Mouse (Mus musculus): ENCODE results near the gene Gsx2. TPM values are rescaled to one million over a fixed set of nuclear protein-coding genes. Genes with fewer than 3 reads are reported as not detected.

Gene Gsx2
- polyA plus RNA-seq, 1 experiment from 2014 or later: 1.1 TPM

GRCm38 (mm10) chr5:75067125-75067756 lies 8.2 kb upstream of the Gsx2 start:
- peaks cover 3% of the 10 kb centered on the region; the same call in 1 of the 2 replicates for H3K9me3 ChIP-seq
- peak overlapping the region; percentile 81 for H3K4me2 ChIP-seq
- peak overlapping the region; percentile 66 for H3K9ac ChIP-seq
- peak overlapping the region; percentile 51 for H3K4me3 ChIP-seq
- no peaks in the 10 kb centered on the region for H3K36me3 ChIP-seq
- ATAC-seq (ENCODE audit: low FRiP score): peak; percentile 52
- WGBS: 1% methylated on average over 30 of the region's 30 CpGs
- H3K27ac ChIP-seq: no peak overlapping the region
- H3K27me3 ChIP-seq: peaks cover 94% of the 10 kb centered on the region
- peaks cover 37% of the 10 kb centered on the region for H3K4me1 ChIP-seq (replicated peaks)

DNA sequence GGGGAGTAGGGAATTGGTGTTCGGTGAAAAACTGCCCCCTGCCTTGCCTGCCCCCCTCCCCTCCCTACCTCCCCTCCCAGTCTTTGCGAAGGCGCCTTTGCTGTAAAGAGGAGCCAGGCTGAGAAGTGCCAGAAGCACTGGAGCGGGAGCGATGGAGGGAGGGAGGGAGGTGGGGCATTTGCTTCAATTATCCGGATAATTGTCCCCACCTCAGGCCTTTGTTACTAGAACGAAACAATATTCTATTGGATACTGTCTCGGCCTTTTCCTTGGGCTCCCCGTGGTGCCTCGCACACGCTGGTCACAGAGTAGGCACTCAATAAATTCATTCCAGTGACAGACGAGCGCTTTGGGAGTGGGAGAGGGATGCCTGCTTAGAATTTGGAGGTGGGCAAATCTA lies 5.3 kb upstream of the Gsx2 start:
- no peak overlapping the region for H3K9ac ChIP-seq
- H3K4me1 ChIP-seq (replicated peaks): peaks cover 52% of the 10 kb centered on the region
- no peaks in the 10 kb centered on the region for H3K9me3 ChIP-seq
- WGBS: 0% methylated on average over 13 of the region's 13 CpGs
- H3K27ac ChIP-seq: no peak overlapping the region
- no peaks in the 10 kb centered on the region for H3K36me3 ChIP-seq
- peaks cover 97% of the 10 kb centered on the region for H3K27me3 ChIP-seq
- peak overlapping the region; percentile 28 for H3K4me2 ChIP-seq
- H3K4me3 ChIP-seq: no peak overlapping the region
- no peak for ATAC-seq (ENCODE audit: low FRiP score)

DNA sequence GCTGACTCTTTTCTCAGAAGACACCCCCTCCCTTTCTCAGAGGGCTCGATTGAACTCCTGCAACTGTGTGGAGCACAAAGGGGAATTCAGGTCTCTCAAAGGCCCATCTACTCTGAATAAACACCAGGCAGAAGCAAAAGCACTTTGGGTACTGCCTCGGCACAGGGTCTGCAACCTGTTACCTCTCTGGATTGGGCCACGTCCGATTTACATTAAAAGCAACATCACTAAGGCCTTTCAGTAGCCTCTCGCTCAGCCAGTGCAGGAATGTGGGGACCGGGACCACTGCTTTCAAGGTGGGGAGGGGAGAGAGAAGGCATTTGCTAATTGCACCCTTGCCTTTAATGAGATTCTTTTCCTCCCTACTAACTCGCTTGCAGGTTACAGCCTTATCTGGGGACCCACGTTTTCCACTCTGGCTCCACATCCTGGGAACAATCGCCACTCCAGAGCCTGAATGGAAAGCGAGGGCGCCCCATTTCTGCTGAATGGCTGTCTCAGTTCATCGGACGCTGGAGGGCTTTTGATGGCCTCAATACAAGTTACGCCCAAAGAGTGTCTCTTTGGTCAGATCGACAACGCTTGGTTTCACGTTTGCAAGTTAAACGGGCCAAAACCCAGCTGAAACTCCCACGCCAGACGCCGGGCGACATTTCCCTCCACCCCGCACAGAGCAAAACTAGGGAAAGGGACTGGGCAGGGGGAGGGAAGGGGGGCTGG lies 4.6 kb upstream of the Gsx2 start:
- H3K4me3 ChIP-seq: no peak overlapping the region
- no peak overlapping the region for H3K9ac ChIP-seq
- H3K27me3 ChIP-seq: peaks cover 97% of the 10 kb centered on the region
- ATAC-seq (ENCODE audit: low FRiP score): no peak
- no peak overlapping the region for H3K27ac ChIP-seq
- H3K4me1 ChIP-seq (replicated peaks): peaks cover 59% of the 10 kb centered on the region
- WGBS: under 1% methylated on average over 23 of the region's 23 CpGs
- no peaks in the 10 kb centered on the region for H3K36me3 ChIP-seq
- peak overlapping the region; percentile 28 for H3K4me2 ChIP-seq
- H3K9me3 ChIP-seq: no peaks in the 10 kb centered on the region

DNA sequence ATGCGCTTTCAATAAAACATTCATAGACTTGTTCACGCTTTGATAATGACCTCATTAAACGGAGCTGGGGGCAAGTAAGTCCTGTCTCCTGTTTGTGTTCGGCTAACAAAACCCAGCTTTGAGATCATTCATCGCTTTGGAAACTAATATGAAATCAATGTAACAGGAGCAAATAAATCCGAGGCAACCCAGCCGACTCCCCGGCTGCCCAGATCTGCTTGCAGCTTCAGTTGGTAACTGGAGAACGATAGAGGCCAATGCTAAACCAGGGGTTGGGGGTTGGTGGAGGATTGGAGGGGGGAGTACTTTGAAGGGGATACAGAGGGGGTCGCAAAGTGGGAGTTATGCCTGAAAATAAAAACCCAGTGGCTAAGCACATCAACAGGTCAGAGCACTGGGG lies 3.5 kb upstream of the Gsx2 start:
- no peak overlapping the region for H3K27ac ChIP-seq
- no peak for ATAC-seq (ENCODE audit: low FRiP score)
- H3K9ac ChIP-seq: no peak overlapping the region
- WGBS: under 1% methylated on average over 10 of the region's 10 CpGs
- no peaks in the 10 kb centered on the region for H3K9me3 ChIP-seq
- H3K36me3 ChIP-seq: no peaks in the 10 kb centered on the region
- H3K4me2 ChIP-seq: no peak overlapping the region
- no peak overlapping the region for H3K4me3 ChIP-seq
- H3K27me3 ChIP-seq: peaks cover 97% of the 10 kb centered on the region
- H3K4me1 ChIP-seq (replicated peaks): peaks cover 67% of the 10 kb centered on the region

DNA sequence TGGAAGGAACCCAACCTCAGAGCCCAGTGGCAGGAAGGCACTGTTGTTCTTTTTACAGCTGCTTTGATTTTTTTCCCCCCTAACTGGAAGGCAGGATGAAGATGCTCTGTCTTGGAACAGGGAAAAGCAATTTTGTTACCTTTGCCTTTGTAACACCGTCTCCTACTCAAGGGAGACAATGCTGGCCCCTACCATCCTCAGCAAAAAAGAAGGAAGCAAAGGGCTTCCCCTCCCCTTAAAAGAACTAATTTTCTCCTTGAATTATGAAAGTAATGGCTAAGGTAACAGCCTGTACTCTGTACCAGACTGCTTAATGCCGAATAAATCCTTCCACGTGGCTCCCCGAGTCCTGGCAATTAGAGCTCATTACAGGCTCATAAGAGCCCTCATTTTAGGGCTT lies 2.9 kb upstream of the Gsx2 start:
- WGBS: 4% methylated on average over 4 of the region's 4 CpGs
- H3K4me1 ChIP-seq (replicated peaks): peaks cover 61% of the 10 kb centered on the region

GRCm38 (mm10) chr5:75073167-75073566 lies 2.2 kb upstream of the Gsx2 start:
- H3K4me1 ChIP-seq (replicated peaks): peaks cover 58% of the 10 kb centered on the region
- H3K4me3 ChIP-seq: no peak overlapping the region
- H3K4me2 ChIP-seq: no peak overlapping the region
- H3K27me3 ChIP-seq: peaks cover 97% of the 10 kb centered on the region
- H3K27ac ChIP-seq: no peak overlapping the region
- no peaks in the 10 kb centered on the region for H3K36me3 ChIP-seq
- no peak for ATAC-seq (ENCODE audit: low FRiP score)
- H3K9me3 ChIP-seq: no peaks in the 10 kb centered on the region
- H3K9ac ChIP-seq: no peak overlapping the region
- WGBS: 31% methylated on average over 1 of the region's 1 CpGs

More for the DNA sequence above, 2.9 kb upstream of the Gsx2 start:
- H3K4me2 ChIP-seq: no peak overlapping the region
- H3K36me3 ChIP-seq: no peaks in the 10 kb centered on the region
- H3K27me3 ChIP-seq: peaks cover 97% of the 10 kb centered on the region
- H3K27ac ChIP-seq: no peak overlapping the region
- no peaks in the 10 kb centered on the region for H3K9me3 ChIP-seq
- no peak overlapping the region for H3K9ac ChIP-seq
- ATAC-seq (ENCODE audit: low FRiP score): no peak
- no peak overlapping the region for H3K4me3 ChIP-seq

GRCm38 (mm10) chr5:75073684-75074083 lies 1.7 kb upstream of the Gsx2 start:
- H3K4me2 ChIP-seq: no peak overlapping the region
- no peak overlapping the region for H3K4me3 ChIP-seq
- H3K27ac ChIP-seq: no peak overlapping the region
- no peak overlapping the region for H3K9ac ChIP-seq
- H3K9me3 ChIP-seq: no peaks in the 10 kb centered on the region
- H3K36me3 ChIP-seq: no peaks in the 10 kb centered on the region
- WGBS: 14% methylated on average over 3 of the region's 3 CpGs
- ATAC-seq (ENCODE audit: low FRiP score): no peak
- peaks cover 97% of the 10 kb centered on the region for H3K27me3 ChIP-seq
- H3K4me1 ChIP-seq (replicated peaks): peaks cover 58% of the 10 kb centered on the region

GRCm38 (mm10) chr5:75074132-75074531 lies 1.3 kb upstream of the Gsx2 start:
- H3K9me3 ChIP-seq: no peaks in the 10 kb centered on the region
- H3K4me2 ChIP-seq: no peak overlapping the region
- 4% methylated on average over 4 of the region's 4 CpGs for WGBS
- no peak overlapping the region for H3K9ac ChIP-seq
- H3K27ac ChIP-seq: no peak overlapping the region
- peaks cover 58% of the 10 kb centered on the region for H3K4me1 ChIP-seq (replicated peaks)
- H3K4me3 ChIP-seq: no peak overlapping the region
- no peaks in the 10 kb centered on the region for H3K36me3 ChIP-seq
- peaks cover 97% of the 10 kb centered on the region for H3K27me3 ChIP-seq
- 0 out of 2 replicates have a peak, but pooled peaks have one; percentile 14 for ATAC-seq (ENCODE audit: low FRiP score)

DNA sequence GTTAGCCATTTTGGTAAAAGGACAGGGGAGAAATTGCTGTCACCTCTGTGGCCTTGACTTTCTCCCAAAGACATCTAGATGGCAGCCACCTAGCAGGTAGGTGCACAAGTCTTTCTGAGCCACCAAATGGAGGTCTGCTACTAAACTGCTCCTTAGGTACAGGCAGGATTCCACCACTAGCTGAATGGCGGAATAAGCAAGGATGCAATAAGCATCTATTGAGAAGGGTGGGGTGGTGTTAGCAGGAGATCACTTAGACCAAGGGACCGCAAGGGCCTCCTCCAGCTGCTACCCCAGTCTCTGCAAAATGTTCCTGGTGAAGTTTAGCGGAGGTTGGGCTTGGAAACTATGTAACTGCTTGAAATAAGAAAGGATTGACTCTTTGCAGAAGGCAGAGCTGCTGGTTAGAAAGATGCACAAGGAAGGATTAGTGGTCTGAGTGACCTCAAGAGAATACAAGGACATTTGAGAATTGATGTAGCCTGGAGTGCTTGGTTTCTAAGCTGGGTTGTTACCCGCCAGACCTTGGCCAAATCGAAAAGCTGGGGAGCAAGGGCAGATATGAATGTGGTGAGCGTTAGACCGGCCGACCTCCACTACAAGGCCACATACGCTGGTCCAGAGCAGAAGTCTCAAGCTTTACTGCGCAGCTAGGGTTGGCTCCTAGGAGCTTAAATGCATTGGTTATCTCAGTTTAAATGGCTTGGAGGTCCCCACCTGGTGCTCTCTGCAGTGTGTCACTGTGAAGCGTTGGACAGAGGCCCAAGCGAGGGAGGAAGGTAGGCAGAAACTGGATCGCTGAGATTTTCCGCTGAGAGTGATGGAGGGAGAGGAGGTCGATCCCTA lies 641 bp upstream of the Gsx2 start:
- H3K27ac ChIP-seq: no peak overlapping the region
- no peaks in the 10 kb centered on the region for H3K9me3 ChIP-seq
- WGBS: 8% methylated on average over 15 of the region's 15 CpGs
- H3K9ac ChIP-seq: no peak overlapping the region
- H3K36me3 ChIP-seq: no peaks in the 10 kb centered on the region
- no peak; the same call in 1 of the 2 replicates for ATAC-seq (ENCODE audit: low FRiP score)
- H3K4me2 ChIP-seq: peak overlapping the region; percentile 63
- H3K4me1 ChIP-seq (replicated peaks): peaks cover 58% of the 10 kb centered on the region
- H3K27me3 ChIP-seq: peaks cover 97% of the 10 kb centered on the region
- H3K4me3 ChIP-seq: no peak overlapping the region

DNA sequence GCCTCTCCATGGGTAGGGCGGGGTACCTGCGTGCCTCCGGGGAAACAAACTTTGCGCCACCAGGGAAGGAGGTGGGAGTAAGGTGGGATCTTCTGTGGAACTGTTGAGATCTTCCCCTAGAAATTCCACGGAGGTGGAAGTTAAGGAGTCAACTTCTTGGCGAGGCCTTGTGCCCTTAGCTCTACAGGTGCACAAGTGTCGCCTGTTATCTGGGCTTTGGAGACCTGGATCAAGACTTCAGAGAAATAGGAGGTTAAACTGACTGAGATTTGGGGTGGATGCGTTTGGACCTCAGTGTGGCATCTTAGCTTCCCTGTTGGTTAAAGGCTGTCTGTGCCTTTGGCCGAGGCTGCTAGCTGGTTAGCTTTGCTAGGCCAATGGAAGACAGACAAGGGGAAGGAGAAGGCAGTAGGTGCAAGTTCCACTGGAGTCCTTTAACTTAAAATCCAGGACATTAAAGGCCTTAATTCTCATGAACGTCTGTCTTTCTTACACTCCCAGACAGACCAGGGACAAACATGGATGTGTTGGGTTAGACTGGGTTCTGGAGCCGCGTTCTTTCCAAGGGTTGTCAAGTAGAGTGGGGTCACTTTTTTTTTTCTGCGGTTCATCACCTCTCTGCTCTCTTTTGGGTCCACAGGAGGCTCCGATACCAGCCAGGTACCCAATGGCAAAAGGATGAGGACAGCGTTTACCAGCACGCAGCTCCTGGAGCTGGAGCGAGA lies 1.1 kb downstream of the Gsx2 start:
- under 1% methylated on average over 17 of the region's 17 CpGs for WGBS
- ATAC-seq (ENCODE audit: low FRiP score): no peak
- Histone ChIP-seq H3K9ac (peak overlapping the region; percentile 63), H3K27me3 (peaks cover 99% of the 10 kb centered on the region), H3K4me1 (replicated peaks) (peaks cover 42% of the 10 kb centered on the region), H3K36me3 (no peaks in the 10 kb centered on the region), H3K4me3 (peak overlapping the region; percentile 40), H3K9me3 (no peaks in the 10 kb centered on the region), H3K4me2 (peak overlapping the region; percentile 63), H3K27ac (no peak overlapping the region)

DNA sequence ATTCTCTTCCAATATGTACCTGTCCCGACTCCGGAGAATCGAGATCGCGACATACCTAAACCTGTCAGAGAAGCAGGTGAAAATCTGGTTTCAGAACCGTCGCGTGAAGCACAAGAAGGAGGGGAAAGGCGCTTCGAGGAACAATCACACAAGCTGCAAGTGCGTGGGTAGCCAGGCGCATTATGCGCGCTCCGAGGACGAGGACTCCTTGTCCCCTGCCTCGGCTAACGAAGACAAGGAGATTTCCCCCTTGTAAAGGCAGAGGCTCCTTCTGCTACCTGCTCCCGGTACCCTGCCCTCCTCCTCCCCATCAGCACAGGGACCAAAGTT lies 1.6 kb downstream of the Gsx2 start:
- H3K4me3 ChIP-seq: peak overlapping the region; percentile 40

DNA sequence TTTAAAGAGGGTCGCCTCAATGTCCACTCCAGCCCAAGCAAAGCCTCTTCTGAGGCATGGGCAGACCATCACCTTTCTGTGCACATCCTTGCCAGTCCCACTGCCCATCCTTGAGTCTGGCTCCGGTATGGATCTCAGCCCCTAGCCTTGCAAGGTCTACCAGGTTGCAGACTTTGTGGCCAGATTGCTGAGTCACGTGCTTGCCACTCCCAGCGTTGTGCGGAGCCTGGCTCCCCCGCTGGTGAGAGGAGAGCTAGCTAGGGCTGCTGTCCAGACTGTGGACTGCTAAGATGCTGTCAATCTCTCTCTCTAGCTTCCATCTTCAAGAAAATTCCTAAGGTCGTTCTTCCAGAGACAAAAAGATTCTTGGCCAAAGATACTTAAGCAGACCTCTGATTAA lies 4.2 kb downstream of the Gsx2 start:
- Histone ChIP-seq H3K9me3 (no peaks in the 10 kb centered on the region), H3K4me1 (replicated peaks) (peaks cover 32% of the 10 kb centered on the region), H3K27ac (no peak overlapping the region), H3K27me3 (peaks cover 98% of the 10 kb centered on the region), H3K4me3 (no peak overlapping the region), H3K9ac (no peak overlapping the region), H3K36me3 (no peaks in the 10 kb centered on the region), H3K4me2 (no peak overlapping the region)
- no peak for ATAC-seq (ENCODE audit: low FRiP score)
- WGBS: under 1% methylated on average over 7 of the region's 7 CpGs

More for the DNA sequence above, 1.6 kb downstream of the Gsx2 start:
- under 1% methylated on average over 19 of the region's 19 CpGs for WGBS
- no peaks in the 10 kb centered on the region for H3K36me3 ChIP-seq
- peaks cover 99% of the 10 kb centered on the region for H3K27me3 ChIP-seq
- no peaks in the 10 kb centered on the region for H3K9me3 ChIP-seq
- H3K4me2 ChIP-seq: peak overlapping the region; percentile 63
- H3K27ac ChIP-seq: no peak overlapping the region
- H3K9ac ChIP-seq: no peak overlapping the region
- H3K4me1 ChIP-seq (replicated peaks): peaks cover 39% of the 10 kb centered on the region
- ATAC-seq (ENCODE audit: low FRiP score): no peak
